Mouse (Mus musculus) heart, adult 10 weeks (tissue): ENCODE results near the gene Olfr736. TPM values are rescaled to one million over a fixed set of nuclear protein-coding genes. Genes with fewer than 3 reads are reported as not detected.

ENCODE experiments used
- polyA plus RNA-seq: library from polyadenylated mRNA; stranded (reverse); fragments of 350-450 nt; fragmentation: Illumina TruSeq; extraction: RNeasy Lipid Tissue Mini Kit (QIAGEN cat#74804); gene quantifications from one replicate; pipeline ENCODE4 v1.2.3, GENCODE M21; 2014; ENCODE audit warnings: low read depth, low replicate concordance

Olfr736 gene
- polyA plus RNA-seq: not detected

DNA sequence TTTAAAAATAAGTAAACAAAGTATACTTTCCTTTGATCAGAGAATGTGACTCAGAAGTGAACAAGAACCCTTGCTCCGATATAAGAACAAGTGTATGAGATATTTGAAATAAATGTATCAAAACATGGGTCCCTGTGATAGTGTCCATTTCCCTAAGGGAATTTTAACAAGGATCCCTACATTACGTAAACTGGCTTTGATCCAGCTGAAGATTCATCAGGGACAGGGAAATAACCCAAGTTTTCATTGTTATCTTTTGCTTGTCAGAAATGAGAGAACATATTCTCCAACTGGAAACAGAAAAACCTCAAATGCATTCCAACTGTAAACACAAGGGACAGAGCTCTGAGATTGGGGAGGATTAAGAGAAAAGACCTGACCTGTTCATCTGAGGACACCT lies at the start of gene Olfr736:
Gene Olfr736, plus strand, starts transcription at position 301 of the 400 bp plus-strand sequence.

GRCm38 (mm10) chr14:50348796-50349195 lies 32.2 kb upstream of the Olfr736 start, which contains the start of gene Olfr735:
TSS of gene Olfr735 (minus strand) at chr14:50348872.

DNA sequence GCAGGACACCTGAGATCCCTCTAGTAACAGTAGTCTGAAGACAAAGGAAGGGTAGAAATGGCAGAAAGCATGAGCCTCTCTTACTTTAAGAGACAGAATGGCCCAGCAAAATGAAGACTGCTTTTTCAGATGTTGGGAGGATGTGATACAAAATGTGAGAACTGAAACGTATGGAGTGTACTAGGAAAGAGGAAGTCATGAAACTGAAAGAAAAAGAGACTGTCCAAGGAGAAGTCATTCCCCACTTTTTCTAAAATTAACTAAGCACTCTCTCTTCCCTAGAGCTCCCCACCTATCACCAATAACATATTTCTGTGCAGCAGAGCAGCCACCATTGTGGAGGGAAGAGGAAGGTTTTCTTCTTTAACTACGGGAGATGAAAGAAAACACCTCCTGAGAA lies 23.4 kb upstream of the Olfr736 start, which contains the start of gene Tlr11:
Gene Tlr11, plus strand, starts transcription at position 322 of the 400 bp plus-strand sequence.

DNA sequence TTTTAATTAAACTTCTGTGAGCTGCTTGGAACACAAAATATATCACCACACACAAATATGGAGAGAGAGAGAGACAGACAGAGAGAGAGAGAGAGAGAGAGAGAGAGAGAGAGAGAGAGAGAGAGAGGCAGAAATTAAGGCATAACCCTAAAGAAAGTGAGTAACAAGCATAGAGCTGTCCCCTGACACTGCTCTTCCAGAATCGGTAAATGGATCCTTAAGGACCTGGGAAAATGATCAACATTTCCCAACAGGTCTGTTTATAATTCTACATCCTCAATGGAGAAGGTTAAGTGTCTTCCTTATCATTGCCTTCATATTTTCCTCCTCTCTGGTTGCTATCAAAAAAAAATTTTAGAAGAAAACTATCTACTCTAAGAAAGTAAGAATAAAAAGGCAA lies 26.3 kb downstream of the Olfr736 start, which contains the start of gene Olfr738:
Gene Olfr738, plus strand, starts transcription at position 301 of the 400 bp plus-strand sequence.

GRCm38 (mm10) chr14:50418326-50418725 lies 37.4 kb downstream of the Olfr736 start, which contains the start of gene Olfr739:
TSS of gene Olfr739 (plus strand) at chr14:50418626.

Other genes starting within 250 kb of the Olfr736 start
- not detected for gene Olfr728, start 238.5 kb upstream of the Olfr736 start, polyA plus RNA-seq
- not detected for gene Olfr729, start 228.3 kb upstream of the Olfr736 start, polyA plus RNA-seq
- not detected for gene Olfr730, start 193.0 kb upstream of the Olfr736 start, polyA plus RNA-seq
- not detected for gene Olfr731, start 139.3 kb upstream of the Olfr736 start, polyA plus RNA-seq
- not detected for gene Olfr732, start 97.0 kb upstream of the Olfr736 start, polyA plus RNA-seq
- gene Olfr733, start 79.6 kb upstream of the Olfr736 start, polyA plus RNA-seq: not detected
- not detected for gene Olfr734, start 54.4 kb upstream of the Olfr736 start, polyA plus RNA-seq
- not detected for gene Olfr735, start 32.3 kb upstream of the Olfr736 start, polyA plus RNA-seq
- not detected for gene Tlr11, start 23.2 kb upstream of the Olfr736 start, polyA plus RNA-seq
- gene Olfr738, start 26.4 kb downstream of the Olfr736 start, polyA plus RNA-seq: not detected
- not detected for gene Olfr739, start 37.5 kb downstream of the Olfr736 start, polyA plus RNA-seq
- gene Olfr740, start 64.4 kb downstream of the Olfr736 start, polyA plus RNA-seq: not detected
- not detected for gene Olfr741, start 91.6 kb downstream of the Olfr736 start, polyA plus RNA-seq
- gene Olfr742, start 122.4 kb downstream of the Olfr736 start, polyA plus RNA-seq: not detected
- gene Olfr743, start 140.7 kb downstream of the Olfr736 start, polyA plus RNA-seq: not detected
- gene Olfr744, start 233.7 kb downstream of the Olfr736 start, polyA plus RNA-seq: not detected